ENCODE assay signal across 25 mouse cellular contexts in the genomic region with DNA sequence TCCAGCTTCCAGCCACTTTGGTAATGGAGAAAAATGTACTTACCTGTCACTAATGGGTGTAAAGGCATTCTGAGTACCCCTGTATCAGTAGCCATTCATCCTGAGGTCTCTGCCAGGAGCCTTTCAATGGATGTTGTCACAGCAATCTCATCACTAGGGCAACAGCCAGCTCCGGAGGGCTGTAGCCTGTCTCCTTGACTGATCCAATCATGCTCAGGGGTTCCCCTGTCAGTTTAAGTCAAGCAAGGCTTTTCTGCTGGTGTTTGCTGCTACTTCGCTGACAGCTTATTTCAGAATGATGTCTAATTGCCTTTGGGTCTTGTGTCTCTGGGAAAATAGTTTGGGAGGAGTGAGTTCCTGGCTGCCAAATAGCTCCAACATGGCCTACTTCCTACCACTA.
A peak's percentile ranks its signal among the peaks of the same experiment; 100 is the strongest.
DNase-seq lines count a peak whose midpoint lies in the region; ATAC-seq and TF ChIP-seq lines count a peak whose summit lies in the region.
"Had no signal": no experiment of that assay in that cellular context is flagged by ENCODE, and none has a peak within 500 bp of the region (broad histone marks: within the 10 kb centered on the region; RNA-seq: fewer than 3 reads in every experiment).

No protein-coding gene starts in this region.

- 52% methylated on average over 2 of the region's 2 CpGs for WGBS in hindbrain, embryonic 14.5 days
- 72% methylated on average over 2 of the region's 2 CpGs for WGBS in hindbrain, embryonic 13.5 days
- WGBS in midbrain, embryonic 14.5 days: 48% methylated on average over 2 of the region's 2 CpGs
- 51% methylated on average over 2 of the region's 2 CpGs for WGBS in midbrain, embryonic 15.5 days
- WGBS in midbrain, postnatal 0 days: 58% methylated on average over 2 of the region's 2 CpGs
- WGBS in lung, adult 2 months: 55% methylated on average over 2 of the region's 2 CpGs

- no peak overlapping the region for H3K27ac ChIP-seq in hindbrain, embryonic 14.5 days
- no peak overlapping the region for H3K27ac ChIP-seq in hindbrain, embryonic 13.5 days
- no peak overlapping the region for H3K27ac ChIP-seq in midbrain, embryonic 14.5 days (replicated peaks; ENCODE audit: low read depth, low read length)
- H3K27ac ChIP-seq in midbrain, embryonic 15.5 days: no peak overlapping the region
- no peak overlapping the region for H3K27ac ChIP-seq in midbrain, postnatal 0 days (ENCODE audit: low read depth, low read length)
- H3K27ac ChIP-seq: forebrain, embryonic 10.5 days; forebrain, embryonic 13.5 days; gastrocnemius, adult 2 months; hindbrain, embryonic 12.5 days had no signal

- no peak overlapping the region for H3K4me2 ChIP-seq in hindbrain, embryonic 14.5 days (replicated peaks)
- no peak overlapping the region for H3K4me2 ChIP-seq in hindbrain, embryonic 13.5 days
- H3K4me2 ChIP-seq in midbrain, embryonic 14.5 days (ENCODE audit: low read length): no peak overlapping the region
- H3K4me2 ChIP-seq in midbrain, embryonic 15.5 days: no peak overlapping the region
- H3K4me2 ChIP-seq in midbrain, postnatal 0 days (ENCODE audit: low read depth, low read length, poor library complexity, severe bottlenecking): no peak overlapping the region
- H3K4me2 ChIP-seq: forebrain, embryonic 13.5 days; heart, embryonic 11.5 days; hindbrain, embryonic 12.5 days had no signal

- H3K4me1 ChIP-seq in hindbrain, embryonic 14.5 days (replicated peaks; ENCODE audit: control insufficient read depth, insufficient read depth, low read length): no peaks in the 10 kb centered on the region
- H3K4me1 ChIP-seq in hindbrain, embryonic 13.5 days (replicated peaks): no peaks in the 10 kb centered on the region
- no peaks in the 10 kb centered on the region for H3K4me1 ChIP-seq in midbrain, embryonic 14.5 days (ENCODE audit: control insufficient read depth, insufficient read depth, low read length)
- H3K4me1 ChIP-seq in midbrain, embryonic 15.5 days: no peaks in the 10 kb centered on the region
- H3K4me1 ChIP-seq in midbrain, postnatal 0 days (ENCODE audit: insufficient read depth, low read length): no peaks in the 10 kb centered on the region
- H3K4me1 ChIP-seq in lung, adult 2 months (ENCODE audit: control insufficient read depth, insufficient read depth, low read length): no peaks in the 10 kb centered on the region
- H3K4me1 ChIP-seq: forebrain, embryonic 10.5 days; forebrain, embryonic 13.5 days; hindbrain, embryonic 12.5 days had no signal

- no peak for ATAC-seq in hindbrain, embryonic 14.5 days (ENCODE audit: low FRiP score)
- ATAC-seq in hindbrain, embryonic 13.5 days (ENCODE audit: low FRiP score): no peak
- ATAC-seq in midbrain, embryonic 14.5 days (ENCODE audit: low FRiP score, low TSS enrichment): no peak
- ATAC-seq in midbrain, embryonic 15.5 days (replicated peaks): no peak
- ATAC-seq in midbrain, postnatal 0 days (ENCODE audit: low FRiP score): no peak
- ATAC-seq: forebrain, embryonic 13.5 days; forebrain, embryonic 16.5 days; Patski had no signal

- no peaks in the 10 kb centered on the region for H3K9me3 ChIP-seq in hindbrain, embryonic 14.5 days (ENCODE audit: control insufficient read depth, low read length)
- H3K9me3 ChIP-seq in hindbrain, embryonic 13.5 days: no peaks in the 10 kb centered on the region
- H3K9me3 ChIP-seq in midbrain, embryonic 14.5 days (ENCODE audit: control insufficient read depth, low read length): no peaks in the 10 kb centered on the region
- no peaks in the 10 kb centered on the region for H3K9me3 ChIP-seq in midbrain, embryonic 15.5 days
- H3K9me3 ChIP-seq in midbrain, postnatal 0 days (ENCODE audit: low read length): no peaks in the 10 kb centered on the region
- H3K9me3 ChIP-seq: forebrain, embryonic 10.5 days; forebrain, embryonic 13.5 days; G1E; hindbrain, embryonic 12.5 days had no signal

- no peak for TF ChIP-seq CTCF in midbrain, postnatal 0 days (IDR thresholded peaks at IDR 0.05)
- no peak for TF ChIP-seq CTCF in lung, adult 2 months (IDR thresholded peaks at IDR 0.05; ENCODE audit: insufficient read depth, low read length)

- no peak overlapping the region for H3K9ac ChIP-seq in hindbrain, embryonic 14.5 days
- H3K9ac ChIP-seq in hindbrain, embryonic 13.5 days: no peak overlapping the region
- no peak overlapping the region for H3K9ac ChIP-seq in midbrain, embryonic 14.5 days (replicated peaks; ENCODE audit: low read length)
- H3K9ac ChIP-seq in midbrain, embryonic 15.5 days: no peak overlapping the region
- no peak overlapping the region for H3K9ac ChIP-seq in midbrain, postnatal 0 days (replicated peaks; ENCODE audit: low read length, poor library complexity, severe bottlenecking)
- H3K9ac ChIP-seq: forebrain, embryonic 13.5 days; hindbrain, embryonic 12.5 days had no signal

- no peak for TF ChIP-seq POLR2A in lung, adult 2 months (IDR thresholded peaks at IDR 0.05; ENCODE audit: borderline replicate concordance, extremely low read depth, low read depth, low read length)

- H3K4me3 ChIP-seq in hindbrain, embryonic 14.5 days (replicated peaks; ENCODE audit: low read length): no peak overlapping the region
- H3K4me3 ChIP-seq in hindbrain, embryonic 13.5 days: no peak overlapping the region
- H3K4me3 ChIP-seq in midbrain, embryonic 14.5 days (replicated peaks; ENCODE audit: low read depth, low read length): no peak overlapping the region
- no peak overlapping the region for H3K4me3 ChIP-seq in midbrain, embryonic 15.5 days
- H3K4me3 ChIP-seq in midbrain, postnatal 0 days (ENCODE audit: low read depth, low read length): no peak overlapping the region
- no peak overlapping the region for H3K4me3 ChIP-seq in lung, adult 2 months (replicated peaks; ENCODE audit: extremely low read depth, low read depth, low read length)
- H3K4me3 ChIP-seq: forebrain, embryonic 10.5 days; forebrain, embryonic 13.5 days; gastrocnemius, adult 2 months; hindbrain, embryonic 12.5 days had no signal

- peak; percentile 25 for DNase-seq in hindbrain, embryonic 14.5 days (ENCODE audit: low spot score)
- peak; percentile 7 for DNase-seq in midbrain, embryonic 14.5 days
- DNase-seq in midbrain, postnatal 0 days (ENCODE audit: low spot score): peak; percentile 16
- no peak for DNase-seq in kidney, adult 8-10 months
- no peak for DNase-seq in lung, adult 2 months
- DNase-seq: adrenal gland, postnatal 10 days; adrenal gland, postnatal 36 days; B cell, adult 2 months; cerebellum, adult 11 months; cerebellum, adult 2 months; cerebellum, adult 9-11 months; cerebellum, postnatal 25 days; gastrocnemius, adult 2 months; gastrocnemius, postnatal 14 days; heart, adult 11 months had no signal

- no peaks in the 10 kb centered on the region for H3K36me3 ChIP-seq in hindbrain, embryonic 14.5 days (replicated peaks; ENCODE audit: control insufficient read depth, insufficient read depth)
- H3K36me3 ChIP-seq in hindbrain, embryonic 13.5 days: no peaks in the 10 kb centered on the region
- H3K36me3 ChIP-seq in midbrain, embryonic 14.5 days (ENCODE audit: control insufficient read depth, insufficient read depth, low read length): no peaks in the 10 kb centered on the region
- H3K36me3 ChIP-seq in midbrain, embryonic 15.5 days (replicated peaks): no peaks in the 10 kb centered on the region
- no peaks in the 10 kb centered on the region for H3K36me3 ChIP-seq in midbrain, postnatal 0 days (ENCODE audit: insufficient read depth, low read length)
- H3K36me3 ChIP-seq: forebrain, embryonic 10.5 days; G1E; hindbrain, embryonic 12.5 days had no signal

- H3K27me3 ChIP-seq in hindbrain, embryonic 14.5 days (ENCODE audit: control insufficient read depth, insufficient read depth, low read length): no peaks in the 10 kb centered on the region
- H3K27me3 ChIP-seq in hindbrain, embryonic 13.5 days: no peaks in the 10 kb centered on the region
- no peaks in the 10 kb centered on the region for H3K27me3 ChIP-seq in midbrain, embryonic 14.5 days (ENCODE audit: control insufficient read depth, insufficient read depth, low read length)
- H3K27me3 ChIP-seq in midbrain, embryonic 15.5 days (replicated peaks): no peaks in the 10 kb centered on the region
- H3K27me3 ChIP-seq in midbrain, postnatal 0 days (ENCODE audit: insufficient read depth, low read length): no peaks in the 10 kb centered on the region
- H3K27me3 ChIP-seq: CH12.LX; forebrain, embryonic 13.5 days; hindbrain, embryonic 12.5 days; Patski had no signal

Comparison
In these comparisons a context has a peak if more than half of its experiments do, and no peak if none do; other contexts are left out.
1. DNase-seq: peak in hindbrain, embryonic 14.5 days (single experiment), midbrain, embryonic 14.5 days (single experiment) and midbrain, postnatal 0 days (single experiment); none in kidney, adult 8-10 months (0 of 2) and lung, adult 2 months (single experiment).